Mouse (Mus musculus) liver, embryonic 11.5 days (tissue): ENCODE measurements around the gene Ndufa11. TPM values are rescaled to one million over a fixed set of nuclear protein-coding genes. Genes with fewer than 3 reads are reported as not detected.

Experiments
- ATAC-seq: fragments of 200-750 bp; cut with Nextera tagmentation; replicated peaks from 2 replicates; pipeline ENCODE4 v1.8.0; 2017; ENCODE audit warnings: moderate number of reproducible peaks, mild to moderate bottlenecking, moderate TSS enrichment, moderate library complexity; ENCODE audit not compliant: low FRiP score
- DNase-seq: peaks from one replicate; pipeline ENCODE4 v3.0.0-alpha.2; 2017; ENCODE audit warnings: low spot score
- H3K27ac ChIP-seq: fragments of 300-500 bp; sonication (generic); 2 replicates; pipeline ENCODE4 v1.5.1; 2014; ENCODE audit warnings: mild to moderate bottlenecking, low read depth, low read length, control low read depth
- H3K27me3 ChIP-seq: fragments of 300-500 bp; sonication (generic); replicated peaks from 2 replicates; pipeline ENCODE4 v1.6.1; 2014; ENCODE audit warnings: low read length, mixed read lengths; ENCODE audit not compliant: control insufficient read depth, insufficient read depth
- H3K36me3 ChIP-seq: fragments of 300-500 bp; sonication (generic); 2 replicates; pipeline ENCODE4 v1.6.1; 2014; ENCODE audit warnings: mild to moderate bottlenecking, low read length, moderate library complexity, mixed read lengths; ENCODE audit not compliant: control insufficient read depth, insufficient read depth
- H3K4me1 ChIP-seq: fragments of 300-500 bp; sonication (generic); replicated peaks from 2 replicates; pipeline ENCODE4 v1.6.1; 2014; ENCODE audit warnings: low read length, mixed read lengths; ENCODE audit not compliant: control insufficient read depth, insufficient read depth
- H3K4me2 ChIP-seq: fragments of 300-500 bp; sonication (generic); 2 replicates; pipeline ENCODE4 v1.6.1; 2014; ENCODE audit warnings: mild to moderate bottlenecking, control low read depth, moderate library complexity
- H3K4me3 ChIP-seq: fragments of 300-500 bp; sonication (generic); 2 replicates; pipeline ENCODE4 v1.5.1; 2014; ENCODE audit warnings: low read depth, low read length, control low read depth
- H3K9ac ChIP-seq: fragments of 300-500 bp; sonication (generic); 2 replicates; pipeline ENCODE4 v1.6.1; 2014; ENCODE audit warnings: low read depth, low read length, control low read depth
- H3K9me3 ChIP-seq: fragments of 300-500 bp; sonication (generic); 2 replicates; pipeline ENCODE4 v1.6.1; 2016; ENCODE audit warnings: low read length, inconsistent platforms, mixed read lengths; ENCODE audit not compliant: control insufficient read depth
- WGBS: fragments of 180-500 bp; shearing (Covaris S2); extraction: QIAGEN DNeasy Blood & Tissue Kit; methylation state at CpG from one replicate; pipeline ENCODE4 v1.1.7; 2014; 5-methylcytosine and 5-hydroxymethylcytosine counted together
- polyA plus RNA-seq: library from polyadenylated mRNA; unstranded; fragments of >200 nt; fragmentation: Nextera tagmentation; extraction: Ambion mirVana; gene quantifications from 2 replicates; pipeline ENCODE4 v1.2.1, GENCODE M21; 2014

Gene Ndufa11
- polyA plus RNA-seq, 1 experiment from 2014 or later = 358 TPM

DNA sequence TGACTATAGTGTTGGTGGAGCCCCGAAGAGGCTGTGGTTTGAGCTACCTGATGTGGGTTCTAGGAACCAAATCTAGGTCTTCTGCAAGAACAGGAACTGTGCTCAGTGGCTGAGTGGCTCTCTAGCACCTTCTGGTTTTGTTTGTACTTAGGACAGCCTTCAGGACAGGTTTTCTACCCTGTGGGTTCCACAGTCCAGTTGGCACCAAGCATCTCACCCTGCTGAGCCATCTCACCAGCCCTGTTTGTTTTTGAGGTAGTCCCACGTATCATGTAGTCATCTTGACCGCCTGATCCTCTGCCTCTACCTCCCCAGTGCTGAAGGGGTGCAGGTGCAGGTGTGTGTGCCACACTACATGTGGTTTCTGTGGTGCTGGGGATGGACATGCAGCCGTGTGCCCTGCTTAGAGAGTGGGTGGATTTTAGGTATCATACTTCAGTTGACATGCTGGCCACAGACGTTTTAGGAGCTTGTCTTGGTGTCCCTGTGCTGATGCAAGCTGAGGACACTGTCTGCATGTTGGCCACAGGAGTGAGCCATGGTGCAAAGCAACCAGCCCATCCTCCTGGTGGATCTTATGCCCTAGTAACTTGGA, 33.9 kb upstream of the Ndufa11 start:
- ATAC-seq (no peak), DNase-seq (no peak)
- 85% methylated on average over 5 of the region's 5 CpGs for WGBS
- Histone ChIP-seq H3K4me1 (peaks cover 40% of the 10 kb centered on the region), H3K27ac (no peak overlapping the region), H3K9ac (no peak overlapping the region), H3K36me3 (peaks cover 34% of the 10 kb centered on the region), H3K27me3 (no peaks in the 10 kb centered on the region), H3K4me2 (no peak overlapping the region), H3K9me3 (no peaks in the 10 kb centered on the region), H3K4me3 (no peak overlapping the region)

GRCm38 (mm10) chr17:56684649-56685048, 32.9 kb upstream of the Ndufa11 start:
- Histone ChIP-seq H3K4me2 (no peak overlapping the region), H3K27ac (no peak overlapping the region), H3K9me3 (no peaks in the 10 kb centered on the region), H3K36me3 (peaks cover 35% of the 10 kb centered on the region), H3K27me3 (no peaks in the 10 kb centered on the region), H3K4me3 (no peak overlapping the region), H3K9ac (no peak overlapping the region), H3K4me1 (peaks cover 43% of the 10 kb centered on the region)
- WGBS = 87% methylated on average over 2 of the region's 2 CpGs
- no peak for ATAC-seq
- no peak for DNase-seq

DNA sequence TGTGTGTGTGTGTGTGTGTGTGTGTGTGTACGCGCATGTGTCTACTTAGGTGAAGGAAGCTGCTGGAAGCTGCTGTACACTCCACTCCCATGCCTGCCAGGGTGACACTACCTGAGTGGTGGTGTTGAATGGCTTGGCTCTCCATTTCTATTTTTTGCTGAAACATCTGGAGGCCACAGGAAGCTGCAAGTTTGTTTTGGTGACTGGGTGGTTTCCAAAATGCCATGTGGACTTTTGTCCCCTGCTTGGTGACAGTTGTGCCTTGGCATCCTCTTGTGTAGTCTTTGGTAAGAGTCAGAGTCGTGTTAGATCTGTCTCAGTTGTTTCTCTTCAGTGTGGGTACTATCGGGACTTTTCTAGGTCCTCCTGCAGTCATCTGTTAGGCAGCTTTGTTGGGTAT, 30.8 kb upstream of the Ndufa11 start:
- H3K4me1 ChIP-seq = peaks cover 39% of the 10 kb centered on the region
- no peaks in the 10 kb centered on the region for H3K9me3 ChIP-seq
- no peak overlapping the region; the same call in 1 of the 2 replicates for H3K4me2 ChIP-seq
- no peak overlapping the region for H3K4me3 ChIP-seq
- DNase-seq = no peak
- no peak overlapping the region for H3K9ac ChIP-seq
- H3K27ac ChIP-seq = peak overlapping the region; percentile 70
- 88% methylated on average over 4 of the region's 4 CpGs for WGBS
- ATAC-seq = no peak
- H3K36me3 ChIP-seq = peaks cover 34% of the 10 kb centered on the region
- H3K27me3 ChIP-seq = no peaks in the 10 kb centered on the region

DNA sequence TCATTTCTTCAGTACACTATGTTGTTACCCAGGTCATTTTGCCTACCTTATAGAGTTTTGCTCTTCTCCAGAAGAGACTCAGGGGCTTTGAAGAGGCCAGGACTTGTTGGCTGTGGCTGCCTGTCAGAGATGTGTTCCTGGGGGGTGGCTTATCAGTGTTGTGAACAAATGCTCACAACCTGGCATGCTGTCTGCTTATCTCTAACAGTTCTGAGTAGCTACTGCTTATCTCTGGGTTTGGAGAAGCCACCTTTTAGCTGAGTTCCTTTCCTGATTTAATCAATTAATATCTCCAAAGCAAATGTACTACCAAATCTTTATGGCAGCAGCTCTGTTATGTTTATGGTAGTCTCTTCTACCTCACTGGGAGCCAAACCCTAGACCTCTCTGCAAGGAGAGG, 29.5 kb upstream of the Ndufa11 start:
- Histone ChIP-seq H3K27ac (peak overlapping the region; percentile 70), H3K9me3 (no peaks in the 10 kb centered on the region), H3K27me3 (no peaks in the 10 kb centered on the region), H3K4me1 (peaks cover 27% of the 10 kb centered on the region), H3K4me2 (peak overlapping the region; percentile 57), H3K36me3 (peaks cover 35% of the 10 kb centered on the region), H3K9ac (no peak overlapping the region), H3K4me3 (no peak overlapping the region; the same call in 1 of the 2 replicates)
- DNase-seq (no peak), ATAC-seq (peak; percentile 93)

- 79% methylated on average over 2 of the region's 2 CpGs for WGBS
- H3K27me3 ChIP-seq = no peaks in the 10 kb centered on the region
- H3K9ac ChIP-seq = no peak overlapping the region
- ATAC-seq = no peak
- H3K9me3 ChIP-seq = no peaks in the 10 kb centered on the region
- peaks cover 37% of the 10 kb centered on the region for H3K36me3 ChIP-seq
- H3K4me2 ChIP-seq = peak overlapping the region; percentile 47
- DNase-seq = no peak
- H3K27ac ChIP-seq = 0 out of 2 replicates have a peak overlapping the region, but pooled peaks have one; percentile 8
- no peak overlapping the region for H3K4me3 ChIP-seq
- peaks cover 26% of the 10 kb centered on the region for H3K4me1 ChIP-seq
These were observed 28.9 kb upstream of the Ndufa11 start for GRCm38 (mm10) chr17:56688689-56689088.

- Histone ChIP-seq H3K9me3 (no peaks in the 10 kb centered on the region), H3K27ac (no peak overlapping the region), H3K9ac (no peak overlapping the region), H3K36me3 (peaks cover 56% of the 10 kb centered on the region), H3K4me3 (no peak overlapping the region), H3K4me1 (peaks cover 5% of the 10 kb centered on the region), H3K4me2 (no peak overlapping the region), H3K27me3 (no peaks in the 10 kb centered on the region)
- ATAC-seq (no peak), DNase-seq (no peak)
- 74% methylated on average over 1 of the region's 1 CpGs for WGBS
These were observed 24.2 kb upstream of the Ndufa11 start for GRCm38 (mm10) chr17:56693395-56693794.

GRCm38 (mm10) chr17:56693851-56694310, 23.7 kb upstream of the Ndufa11 start:
- Histone ChIP-seq H3K9me3 (no peaks in the 10 kb centered on the region), H3K36me3 (peaks cover 59% of the 10 kb centered on the region), H3K4me1 (peaks cover under 1% of the 10 kb centered on the region; the same call in 1 of the 2 replicates), H3K9ac (no peak overlapping the region), H3K27me3 (no peaks in the 10 kb centered on the region), H3K4me3 (no peak overlapping the region), H3K27ac (no peak overlapping the region), H3K4me2 (no peak overlapping the region)
- ATAC-seq = no peak
- DNase-seq = no peak
- whole genome bisulfite sequencing = 81% methylated on average over 6 of the region's 6 CpGs

DNA sequence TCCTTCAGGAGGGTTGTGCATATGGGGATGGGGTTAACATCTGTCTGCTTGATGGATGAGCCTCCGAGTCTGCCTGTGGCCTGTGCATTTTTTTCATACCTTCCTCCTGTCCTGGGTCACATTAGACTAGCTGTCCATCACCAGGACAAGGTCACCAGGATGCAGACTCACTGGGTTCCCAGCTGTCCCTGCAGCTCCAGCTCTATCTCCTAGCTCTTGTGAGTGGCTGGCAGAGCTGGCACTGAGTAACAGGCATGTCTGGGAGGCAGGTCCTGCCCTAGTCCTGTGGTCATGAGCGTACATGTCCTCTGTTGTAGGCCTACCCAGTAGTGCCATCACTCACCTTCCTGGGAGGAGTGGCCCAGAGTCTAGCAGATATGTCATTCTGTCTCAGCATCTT, 17.1 kb upstream of the Ndufa11 start:
- Histone ChIP-seq H3K4me1 (no peaks in the 10 kb centered on the region), H3K27ac (no peak overlapping the region), H3K9me3 (no peaks in the 10 kb centered on the region), H3K36me3 (peaks cover 70% of the 10 kb centered on the region), H3K4me3 (no peak overlapping the region), H3K4me2 (no peak overlapping the region), H3K9ac (no peak overlapping the region), H3K27me3 (no peaks in the 10 kb centered on the region)
- no peak for ATAC-seq
- WGBS = 79% methylated on average over 2 of the region's 2 CpGs
- DNase-seq = no peak

DNA sequence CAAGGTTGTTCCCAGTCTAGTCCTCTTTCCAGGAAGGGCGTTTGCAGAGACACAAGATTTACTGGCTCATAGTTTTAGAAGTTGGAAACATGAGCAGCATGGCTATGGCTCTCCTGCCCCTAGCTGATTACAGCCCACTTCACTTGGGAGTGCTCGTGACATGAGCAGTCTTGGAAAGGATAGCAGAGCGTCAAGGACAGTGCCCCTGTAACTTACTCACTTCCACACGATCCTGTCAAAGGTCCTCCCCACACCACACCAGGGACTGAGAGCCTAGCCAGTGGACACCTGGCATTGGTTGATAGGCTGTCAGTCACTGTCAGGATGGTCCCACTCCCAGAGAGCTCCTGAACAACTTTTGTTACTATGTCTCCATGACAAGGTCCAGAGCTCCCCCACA, 14.5 kb upstream of the Ndufa11 start:
- H3K4me1 ChIP-seq = no peaks in the 10 kb centered on the region
- H3K36me3 ChIP-seq = peaks cover 74% of the 10 kb centered on the region
- DNase-seq = no peak
- no peaks in the 10 kb centered on the region for H3K9me3 ChIP-seq
- WGBS = 91% methylated on average over 4 of the region's 4 CpGs
- no peak overlapping the region for H3K9ac ChIP-seq
- H3K4me2 ChIP-seq = no peak overlapping the region
- H3K4me3 ChIP-seq = no peak overlapping the region
- H3K27me3 ChIP-seq = no peaks in the 10 kb centered on the region
- ATAC-seq = no peak
- no peak overlapping the region for H3K27ac ChIP-seq
